Mouse (Mus musculus) spleen, adult 12 weeks (tissue): ENCODE results near the gene Dennd1a.

ENCODE experiments used
- DNase-seq: peaks from one replicate; pipeline ENCODE4 v3.0.0; 2022; ENCODE audit warnings: low spot score

Dennd1a gene

GRCm38 (mm10) chr2:37814820-37815361, 472.3 kb downstream of the Dennd1a start:
- no peak for DNase-seq

DNA sequence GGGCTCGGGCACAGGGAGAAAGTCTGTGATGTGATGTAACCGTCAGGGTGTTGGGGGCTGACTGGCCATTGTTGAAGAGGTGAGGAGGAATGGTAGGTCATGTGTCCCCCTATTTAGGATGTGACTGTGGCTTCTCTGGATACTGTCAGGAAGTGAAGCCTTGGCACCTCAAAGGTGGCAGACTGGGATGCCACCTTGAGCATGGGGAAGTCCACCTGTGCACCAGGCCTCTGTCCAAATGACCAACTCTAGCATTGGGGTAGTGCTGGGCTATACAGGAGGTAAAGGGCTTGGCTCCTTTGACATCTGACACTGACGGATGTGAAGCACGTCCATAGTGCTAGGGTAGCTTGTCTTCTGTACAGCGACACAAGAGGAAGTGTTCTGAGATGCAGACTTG, 474.8 kb downstream of the Dennd1a start:
- no peak for DNase-seq

- no peak for DNase-seq
Observed at GRCm38 (mm10) chr2:37811682-37812081, 475.5 kb downstream of the Dennd1a start.

DNA sequence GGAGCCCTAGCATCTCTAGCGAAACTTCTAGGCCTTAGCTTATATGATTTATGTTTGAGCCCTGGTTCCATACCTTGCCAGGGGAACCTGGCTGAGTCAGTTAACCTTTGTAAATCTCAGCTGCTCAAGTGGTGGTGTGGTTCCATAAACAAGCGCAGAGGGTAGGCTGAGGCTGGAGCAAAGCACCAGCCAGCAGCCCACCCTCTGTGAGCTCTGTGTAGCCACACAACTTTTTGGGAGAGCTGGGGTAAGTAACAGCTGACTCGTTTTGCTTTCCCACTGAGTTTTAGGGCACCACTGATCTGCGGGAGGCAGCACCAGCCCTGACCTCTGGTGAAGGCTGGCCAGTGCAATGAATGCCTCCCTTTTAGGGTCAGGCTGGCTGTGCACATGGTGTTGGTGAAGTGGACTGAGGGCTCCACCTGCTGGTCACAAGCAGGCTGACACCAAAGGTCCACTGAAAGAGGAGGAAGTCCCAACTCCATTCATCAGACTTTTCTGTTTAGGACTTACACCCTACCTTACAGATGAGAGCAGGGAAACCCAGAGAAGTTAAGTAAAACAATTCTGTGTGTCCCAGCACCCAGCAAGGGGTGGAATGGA, 484.5 kb downstream of the Dennd1a start:
- peak; percentile 11 for DNase-seq

- DNase-seq = no peak
Observed at GRCm38 (mm10) chr2:37801687-37802086, 485.5 kb downstream of the Dennd1a start.

DNA sequence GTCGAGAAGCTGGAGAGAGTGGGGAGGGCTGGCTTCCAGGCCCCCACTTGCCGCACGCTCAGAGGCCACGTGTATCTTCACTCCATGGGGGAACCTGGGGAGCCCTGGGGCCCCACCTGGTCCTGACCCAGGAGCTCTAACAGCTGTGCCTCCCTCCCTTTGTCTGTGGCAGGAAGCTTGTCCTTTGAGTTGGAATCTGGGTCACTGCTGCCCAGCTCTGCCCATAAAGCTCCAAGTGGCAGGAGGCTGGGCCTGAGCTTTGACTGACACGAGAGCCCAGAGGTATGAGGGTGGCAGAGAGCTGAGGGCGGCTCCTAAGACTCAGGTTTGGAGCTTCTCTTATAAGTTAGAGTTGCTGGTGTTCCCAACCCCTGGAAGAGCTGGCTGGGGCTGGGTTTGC, 488.1 kb downstream of the Dennd1a start:
- DNase-seq = no peak

GRCm38 (mm10) chr2:37797046-37797445, 490.1 kb downstream of the Dennd1a start:
- DNase-seq = no peak

DNA sequence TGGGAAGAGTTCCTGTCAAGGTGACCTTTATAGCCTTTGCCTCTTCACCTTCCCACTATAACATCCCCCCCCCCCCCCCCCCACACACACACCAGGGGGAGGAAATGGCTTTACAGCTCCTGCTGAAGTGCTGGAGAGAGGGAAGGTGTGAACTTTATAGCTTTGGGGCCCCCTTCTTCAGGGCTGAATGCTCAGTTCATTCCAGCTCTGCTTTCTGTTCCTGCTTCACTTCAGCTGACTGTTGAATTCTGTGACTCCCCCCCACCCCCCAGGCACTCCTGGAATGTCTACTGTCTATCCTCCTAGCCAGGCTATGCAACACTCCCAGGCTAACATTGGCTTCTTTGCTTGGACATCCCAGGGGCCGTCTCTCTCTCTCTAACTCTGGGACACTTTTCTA, 491.2 kb downstream of the Dennd1a start:
- DNase-seq = no peak

DNA sequence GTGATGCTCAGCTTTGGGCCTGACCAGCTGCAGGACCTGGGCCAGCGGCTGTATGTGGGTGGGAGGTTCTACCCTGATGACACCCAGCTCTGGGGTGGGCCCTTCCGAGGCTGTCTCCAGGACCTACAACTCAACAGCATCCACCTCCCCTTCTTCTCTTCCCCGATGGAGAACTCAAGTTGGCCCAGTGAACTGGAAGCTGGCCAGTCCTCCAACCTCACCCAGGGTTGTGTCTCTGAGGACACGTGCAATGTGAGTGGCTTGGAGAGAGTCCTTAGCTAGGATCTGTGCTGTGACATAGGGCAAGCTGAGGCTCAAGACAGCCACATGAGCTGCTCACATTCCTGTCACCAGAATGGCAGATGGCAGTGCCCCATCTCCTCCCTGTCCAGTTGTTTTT, 495.9 kb downstream of the Dennd1a start:
- DNase-seq = no peak

GRCm38 (mm10) chr2:37790738-37791137, 496.5 kb downstream of the Dennd1a start:
- no peak for DNase-seq

- DNase-seq = no peak
Observed at GRCm38 (mm10) chr2:37789995-37790394, 497.2 kb downstream of the Dennd1a start.

- no peak for DNase-seq
Observed at GRCm38 (mm10) chr2:37789029-37789428, 498.2 kb downstream of the Dennd1a start.

DNA sequence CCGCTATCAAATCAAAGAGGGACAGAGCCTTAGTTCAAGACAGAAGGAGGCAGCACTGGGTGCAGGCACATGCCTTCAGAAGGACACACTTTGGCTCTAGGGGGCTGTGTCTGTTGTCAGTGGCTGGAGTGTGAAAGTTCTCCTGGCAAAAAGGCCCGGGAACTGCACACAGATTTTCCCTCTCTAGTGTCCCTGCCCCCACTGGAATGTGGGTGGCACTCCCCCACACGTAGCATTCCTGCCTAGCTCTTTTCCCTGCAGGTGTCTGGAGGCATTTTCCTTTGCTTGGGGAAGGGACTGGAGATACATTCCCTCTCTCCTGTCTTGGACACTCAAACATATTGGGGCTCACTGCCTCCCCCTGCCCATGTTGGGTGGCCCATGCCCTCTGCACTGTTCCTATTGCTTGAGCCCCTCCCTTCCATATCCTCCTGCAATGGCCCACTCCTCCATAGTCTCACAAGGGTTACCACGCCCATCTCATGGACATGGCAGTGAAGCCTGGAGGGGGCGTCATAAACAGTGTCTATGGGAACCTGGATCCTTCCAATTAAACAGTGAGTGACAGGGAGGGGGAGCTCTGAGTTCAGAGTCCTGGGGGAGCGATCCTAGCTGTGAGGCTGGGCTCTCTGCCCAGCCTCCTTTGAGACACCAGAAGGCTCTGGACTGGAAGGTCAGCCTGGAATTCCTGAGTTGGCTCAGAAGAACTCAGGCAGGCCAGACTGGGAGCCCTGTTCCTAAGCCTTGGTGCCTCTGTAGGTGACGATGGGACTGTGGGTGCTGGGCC, 498.8 kb downstream of the Dennd1a start:
- DNase-seq = no peak

- no peak for DNase-seq
Observed at GRCm38 (mm10) chr2:37786461-37786860, 500.7 kb downstream of the Dennd1a start.

- DNase-seq = no peak
Observed at GRCm38 (mm10) chr2:37784473-37784872, 502.7 kb downstream of the Dennd1a start.

- DNase-seq = no peak
Observed at GRCm38 (mm10) chr2:37782002-37782401, 505.2 kb downstream of the Dennd1a start.

DNA sequence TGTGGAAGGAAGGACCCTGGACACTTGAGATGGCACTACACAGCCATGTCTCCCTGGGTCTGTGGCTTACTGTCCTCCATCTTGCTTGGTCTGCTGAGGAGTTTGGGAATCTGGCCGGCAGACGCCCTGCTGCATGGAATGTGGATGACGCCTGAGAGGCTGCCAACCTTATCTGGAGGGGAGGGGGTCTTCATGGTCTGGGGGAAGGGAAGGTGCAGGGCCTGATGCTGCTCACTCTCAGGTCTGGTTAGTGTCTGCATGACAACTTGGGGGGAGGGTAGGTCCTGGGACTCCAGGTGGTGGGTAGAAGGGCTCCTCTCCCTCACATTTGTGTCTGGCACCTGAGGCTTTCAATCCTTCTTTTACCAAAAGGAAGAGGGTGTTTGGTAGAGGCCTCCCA, 505.8 kb downstream of the Dennd1a start:
- no peak for DNase-seq

DNA sequence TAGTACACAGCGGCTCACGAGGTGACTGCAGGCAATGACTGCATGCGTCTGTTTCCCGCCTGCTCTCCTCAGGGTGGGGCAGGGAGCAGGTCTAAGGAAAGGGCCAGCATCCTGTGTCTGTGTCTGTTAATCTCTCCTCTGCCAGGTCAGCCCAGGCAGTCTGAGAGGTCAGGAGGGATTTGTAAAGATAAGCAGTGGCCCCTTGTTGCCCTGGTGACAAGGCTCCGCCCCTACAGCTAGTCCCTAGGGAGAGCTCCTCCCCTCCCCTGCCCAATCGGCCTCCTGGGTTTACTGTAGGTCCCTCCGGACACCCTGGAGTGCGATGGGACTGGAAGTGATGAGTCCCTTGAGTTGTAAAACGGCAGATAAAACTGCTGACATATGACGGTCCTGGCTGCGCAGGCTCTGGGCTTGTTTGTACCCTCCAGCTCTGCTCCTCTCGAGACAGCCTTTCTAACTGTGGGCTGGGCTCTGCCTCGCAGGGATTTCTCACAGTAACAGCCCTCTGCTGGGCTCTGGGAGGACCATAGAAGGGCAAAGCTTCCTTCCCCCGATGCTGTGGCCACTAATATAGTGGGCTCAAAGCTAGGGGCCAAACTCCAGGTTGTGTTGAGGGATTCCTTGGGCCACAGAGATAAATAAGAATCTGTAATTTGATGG, 506.8 kb downstream of the Dennd1a start:
- peak; percentile 22 for DNase-seq

DNA sequence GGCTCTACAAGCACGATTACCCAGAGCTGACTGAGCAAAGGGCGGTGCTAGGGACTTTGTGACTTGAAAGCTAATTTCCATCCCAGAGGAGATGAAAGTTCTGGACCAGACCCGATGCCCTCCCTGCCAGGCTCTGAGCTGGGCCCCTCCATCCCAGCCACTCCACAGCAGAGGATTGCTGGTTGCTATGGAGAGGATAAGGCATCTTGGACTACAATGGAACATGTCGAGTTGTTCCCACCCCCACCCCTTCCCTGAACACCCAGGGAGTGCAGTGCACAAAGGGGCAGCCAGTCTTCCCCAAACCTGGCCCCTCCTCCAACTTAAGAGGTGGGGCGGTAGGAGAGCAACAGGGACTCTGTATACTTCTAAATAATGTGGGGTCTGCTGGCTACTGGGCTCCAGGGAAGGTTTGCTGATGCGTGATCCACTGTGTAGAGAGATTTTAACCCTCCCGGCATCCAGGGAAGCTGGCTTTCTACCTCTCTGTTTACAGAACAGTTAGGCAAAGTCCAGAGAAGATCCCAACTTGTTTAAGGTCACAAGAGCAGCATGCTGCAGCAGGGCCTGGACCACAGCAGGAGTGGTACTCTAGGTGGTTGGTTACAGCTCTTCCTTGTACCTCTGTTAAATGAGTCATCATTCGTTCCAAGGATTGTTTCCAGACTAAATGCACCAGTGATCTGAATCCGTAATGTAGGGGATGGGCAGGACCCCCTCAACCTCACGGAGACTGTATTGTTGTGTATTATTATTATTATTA, 509.1 kb downstream of the Dennd1a start:
- no peak for DNase-seq

- no peak for DNase-seq
Observed at GRCm38 (mm10) chr2:37776611-37777411, 510.4 kb downstream of the Dennd1a start.

- DNase-seq = no peak
Observed at GRCm38 (mm10) chr2:37776016-37776415, 511.2 kb downstream of the Dennd1a start, which contains the start of gene Crb2. TSS of gene Crb2 (plus strand) at chr2:37776249.
